Mouse (Mus musculus) stomach, embryonic 15.5 days (tissue): Measurements from ENCODE around the gene Junb. TPM values are rescaled to one million over a fixed set of nuclear protein-coding genes. Genes with fewer than 3 reads are reported as not detected.

ENCODE experiments used
- ATAC-seq: fragments of 200-750 bp; cut with Nextera tagmentation; 2 replicates; pipeline ENCODE4 v1.8.0; 2017; ENCODE audit warnings: low read depth, moderate number of reproducible peaks, moderate TSS enrichment; ENCODE audit not compliant: insufficient read depth, low FRiP score
- H3K27ac ChIP-seq: fragments of 300-500 bp; sonication (generic); 2 replicates; pipeline ENCODE4 v1.5.1; 2015; ENCODE audit warnings: mild to moderate bottlenecking, inconsistent platforms
- H3K27me3 ChIP-seq: fragments of 300-500 bp; sonication (generic); replicated peaks from 2 replicates; pipeline ENCODE4 v1.6.1; 2015; ENCODE audit warnings: inconsistent platforms
- H3K36me3 ChIP-seq: fragments of 300-500 bp; sonication (generic); 2 replicates; pipeline ENCODE4 v1.6.1; 2015; ENCODE audit warnings: inconsistent platforms
- H3K4me1 ChIP-seq: fragments of 300-500 bp; sonication (generic); 2 replicates; pipeline ENCODE4 v1.6.1; 2015; ENCODE audit warnings: inconsistent platforms
- H3K4me2 ChIP-seq: fragments of 300-500 bp; sonication (generic); 2 replicates; pipeline ENCODE4 v1.6.1; 2015; ENCODE audit warnings: mild to moderate bottlenecking, inconsistent platforms
- H3K4me3 ChIP-seq: fragments of 300-500 bp; sonication (generic); replicated peaks from 2 replicates; pipeline ENCODE4 v1.5.1; 2015; ENCODE audit warnings: inconsistent platforms
- H3K9ac ChIP-seq: fragments of 300-500 bp; sonication (generic); 2 replicates; pipeline ENCODE4 v1.6.1; 2015; ENCODE audit warnings: inconsistent platforms
- H3K9me3 ChIP-seq: fragments of 300-500 bp; sonication (generic); 2 replicates; pipeline ENCODE4 v1.6.1; 2016; ENCODE audit warnings: inconsistent platforms
- WGBS: fragments of 180-500 bp; shearing (Covaris S2); methylation state at CpG from one replicate; pipeline ENCODE4 v1.1.7; 2015; 5-methylcytosine and 5-hydroxymethylcytosine counted together
- polyA plus RNA-seq: library from polyadenylated mRNA; unstranded; fragments of >200 nt; fragmentation: Nextera tagmentation; extraction: Ambion mirVana; gene quantifications from 2 replicates; pipeline ENCODE4 v1.2.1, GENCODE M21; 2015

Junb gene
- polyA plus RNA-seq, 1 experiment from 2014 or later, result 49.6 TPM

- no peaks in the 10 kb centered on the region for H3K36me3 ChIP-seq
- peaks cover 57% of the 10 kb centered on the region for H3K27me3 ChIP-seq
- peak overlapping the region; percentile 82 for H3K4me2 ChIP-seq
- no peak overlapping the region for H3K27ac ChIP-seq
- H3K4me3 ChIP-seq, result peak overlapping the region; percentile 42
- WGBS, result under 1% methylated on average over 54 of the region's 67 CpGs
- ATAC-seq, result no peak; the same call in 1 of the 2 replicates
- no peaks in the 10 kb centered on the region for H3K9me3 ChIP-seq
- H3K4me1 ChIP-seq, result peaks cover 22% of the 10 kb centered on the region
- no peak overlapping the region for H3K9ac ChIP-seq
Measured at GRCm38 (mm10) chr8:84945633-84946527, 32.6 kb downstream of the Junb start.

- Histone ChIP-seq H3K9ac (no peak overlapping the region), H3K27me3 (peaks cover 54% of the 10 kb centered on the region), H3K4me3 (peak overlapping the region; percentile 42; the same call in 1 of the 2 replicates), H3K36me3 (no peaks in the 10 kb centered on the region), H3K9me3 (no peaks in the 10 kb centered on the region), H3K4me2 (peak overlapping the region; percentile 82), H3K4me1 (peaks cover 22% of the 10 kb centered on the region), H3K27ac (no peak overlapping the region)
- ATAC-seq, result no peak
- WGBS, result 4% methylated on average over 11 of the region's 11 CpGs
Measured at GRCm38 (mm10) chr8:84945235-84945632, 33.3 kb downstream of the Junb start.

GRCm38 (mm10) chr8:84944478-84945160, 33.9 kb downstream of the Junb start:
- H3K9ac ChIP-seq, result no peak overlapping the region
- H3K27me3 ChIP-seq, result peaks cover 48% of the 10 kb centered on the region
- 3% methylated on average over 26 of the region's 26 CpGs for WGBS
- peaks cover 22% of the 10 kb centered on the region for H3K4me1 ChIP-seq
- peak overlapping the region; percentile 21; the same call in 1 of the 2 replicates for H3K4me2 ChIP-seq
- no peaks in the 10 kb centered on the region for H3K9me3 ChIP-seq
- peak; percentile 58 for ATAC-seq
- no peak overlapping the region for H3K27ac ChIP-seq
- no peaks in the 10 kb centered on the region for H3K36me3 ChIP-seq
- H3K4me3 ChIP-seq, result 0 out of 2 replicates have a peak overlapping the region, but pooled peaks have one; percentile 5

GRCm38 (mm10) chr8:84943699-84944098, 34.8 kb downstream of the Junb start:
- H3K9ac ChIP-seq, result no peak overlapping the region
- H3K27me3 ChIP-seq, result peaks cover 48% of the 10 kb centered on the region
- H3K27ac ChIP-seq, result no peak overlapping the region
- ATAC-seq, result no peak
- peaks cover 22% of the 10 kb centered on the region for H3K4me1 ChIP-seq
- H3K9me3 ChIP-seq, result no peaks in the 10 kb centered on the region
- H3K36me3 ChIP-seq, result no peaks in the 10 kb centered on the region
- no peak overlapping the region for H3K4me2 ChIP-seq
- H3K4me3 ChIP-seq, result no peak overlapping the region
- 20% methylated on average over 4 of the region's 4 CpGs for WGBS

- peak overlapping the region; percentile 40; the same call in 1 of the 2 replicates for H3K4me3 ChIP-seq
- ATAC-seq, result no peak
- H3K4me2 ChIP-seq, result peak overlapping the region; percentile 77
- WGBS, result 60% methylated on average over 13 of the region's 13 CpGs
- no peaks in the 10 kb centered on the region for H3K9me3 ChIP-seq
- H3K4me1 ChIP-seq, result peaks cover 12% of the 10 kb centered on the region
- H3K9ac ChIP-seq, result no peak overlapping the region
- H3K36me3 ChIP-seq, result no peaks in the 10 kb centered on the region
- H3K27me3 ChIP-seq, result peaks cover 44% of the 10 kb centered on the region
- H3K27ac ChIP-seq, result no peak overlapping the region
Measured at GRCm38 (mm10) chr8:84937620-84938485, 40.7 kb downstream of the Junb start.

- peak within 1 kb of the TSS; percentile 77 for H3K4me2 ChIP-seq
- no peak within 1 kb of the TSS for H3K9ac ChIP-seq
- H3K27me3 ChIP-seq, result peaks cover 44% of the 10 kb centered on the region
Measured at GRCm38 (mm10) chr8:84936962-84937546, 41.5 kb downstream of the Junb start, which contains the start of gene Mast1. Gene Mast1 (minus strand): TSS chr8:84937359.

GRCm38 (mm10) chr8:84936041-84936961, 42.2 kb downstream of the Junb start:
- H3K4me2 ChIP-seq, result peak overlapping the region; percentile 77
- H3K27ac ChIP-seq, result no peak overlapping the region
- WGBS, result 24% methylated on average over 23 of the region's 23 CpGs
- no peaks in the 10 kb centered on the region for H3K9me3 ChIP-seq
- peak overlapping the region; percentile 40 for H3K4me3 ChIP-seq
- peaks cover 12% of the 10 kb centered on the region for H3K4me1 ChIP-seq
- peaks cover 50% of the 10 kb centered on the region for H3K27me3 ChIP-seq
- H3K9ac ChIP-seq, result no peak overlapping the region
- H3K36me3 ChIP-seq, result no peaks in the 10 kb centered on the region
- ATAC-seq, result no peak

More at GRCm38 (mm10) chr8:84936962-84937546, 41.5 kb downstream of the Junb start, which contains the start of gene Mast1:
- Histone ChIP-seq H3K4me1 (peaks cover 12% of the 10 kb centered on the region), H3K4me3 (peak within 1 kb of the TSS; percentile 40), H3K9me3 (no peaks in the 10 kb centered on the region), H3K36me3 (no peaks in the 10 kb centered on the region), H3K27ac (no peak within 1 kb of the TSS)
- 0 out of 2 replicates have a peak, but pooled peaks have one; percentile 37 for ATAC-seq
- WGBS, result under 1% methylated on average over 49 of the region's 50 CpGs

GRCm38 (mm10) chr8:84935489-84935888, 43.0 kb downstream of the Junb start:
- H3K4me1 ChIP-seq, result peaks cover 12% of the 10 kb centered on the region
- no peaks in the 10 kb centered on the region for H3K9me3 ChIP-seq
- no peaks in the 10 kb centered on the region for H3K36me3 ChIP-seq
- 0 out of 2 replicates have a peak, but pooled peaks have one; percentile 4 for ATAC-seq
- H3K27me3 ChIP-seq, result peaks cover 56% of the 10 kb centered on the region
- WGBS, result 4% methylated on average over 14 of the region's 14 CpGs
- H3K4me3 ChIP-seq, result no peak overlapping the region
- H3K27ac ChIP-seq, result no peak overlapping the region
- H3K9ac ChIP-seq, result no peak overlapping the region
- no peak overlapping the region for H3K4me2 ChIP-seq

- peaks cover 12% of the 10 kb centered on the region for H3K4me1 ChIP-seq
Measured at GRCm38 (mm10) chr8:84934860-84935259, 43.7 kb downstream of the Junb start.

More at GRCm38 (mm10) chr8:84934860-84935259, 43.7 kb downstream of the Junb start:
- Histone ChIP-seq H3K27ac (no peak overlapping the region), H3K4me3 (no peak overlapping the region), H3K27me3 (peaks cover 62% of the 10 kb centered on the region), H3K9ac (no peak overlapping the region), H3K9me3 (no peaks in the 10 kb centered on the region), H3K36me3 (no peaks in the 10 kb centered on the region), H3K4me2 (0 out of 2 replicates have a peak overlapping the region, but pooled peaks have one; percentile 1)
- 2% methylated on average over 15 of the region's 15 CpGs for WGBS
- ATAC-seq, result no peak; the same call in 1 of the 2 replicates
